Mouse (Mus musculus): ENCODE data around the gene Ispd. TPM values are rescaled to one million over a fixed set of nuclear protein-coding genes. Genes with fewer than 3 reads are reported as not detected.

Gene Ispd
- polyA plus RNA-seq, 1 experiment from 2014 or later = 7.4 TPM

DNA sequence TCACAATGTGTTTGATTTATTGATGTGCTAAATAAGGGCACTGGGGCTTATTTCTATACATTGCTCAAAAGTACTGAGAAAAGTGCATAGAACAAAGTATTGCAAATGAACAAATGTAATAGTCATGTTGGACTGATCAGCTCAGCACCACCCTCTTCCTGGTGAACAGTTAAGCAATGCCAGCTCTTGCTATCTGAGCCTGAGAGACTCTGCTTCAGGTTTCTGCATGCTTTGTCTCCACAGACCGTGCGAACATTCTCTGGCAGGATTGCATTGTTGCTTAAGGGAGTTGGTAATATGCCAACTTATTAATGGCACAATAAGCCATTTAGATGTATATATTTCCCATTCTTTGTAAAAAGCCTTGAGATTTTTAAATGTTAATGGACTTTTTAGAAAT lies 182.9 kb downstream of the Ispd start:
- 29% methylated on average over 2 of the region's 2 CpGs for WGBS
- no peak for ATAC-seq
- peak; percentile 14 for DNase-seq (ENCODE audit: low spot score)

GRCm38 (mm10) chr12:36566974-36567373 lies 185.7 kb downstream of the Ispd start:
- DNase-seq (ENCODE audit: low spot score) = no peak
- Histone ChIP-seq H3K27ac (ENCODE audit: low read length) (no peak overlapping the region), H3K4me3 (ENCODE audit: low read depth, low read length) (no peak overlapping the region), H3K9ac (replicated peaks; ENCODE audit: low read depth) (no peak overlapping the region), H3K27me3 (replicated peaks; ENCODE audit: insufficient read depth, low read length) (no peaks in the 10 kb centered on the region), H3K4me1 (ENCODE audit: insufficient read depth, low read depth, low read length) (no peaks in the 10 kb centered on the region), H3K9me3 (ENCODE audit: low read length) (no peaks in the 10 kb centered on the region), H3K36me3 (ENCODE audit: insufficient read depth, low read length) (no peaks in the 10 kb centered on the region), H3K4me2 (replicated peaks; ENCODE audit: low read depth, low read length) (no peak overlapping the region)
- WGBS = 83% methylated on average over 1 of the region's 1 CpGs
- ATAC-seq = no peak
- TF ChIP-seq EP300 (IDR thresholded peaks at IDR 0.05) = no peak
- no peak for TF ChIP-seq CTCF (IDR thresholded peaks at IDR 0.05)

More for the DNA sequence above, 182.9 kb downstream of the Ispd start:
- H3K9ac ChIP-seq (replicated peaks; ENCODE audit: low read depth) = no peak overlapping the region
- H3K27me3 ChIP-seq (replicated peaks; ENCODE audit: insufficient read depth, low read length) = no peaks in the 10 kb centered on the region
- TF ChIP-seq EP300 (IDR thresholded peaks at IDR 0.05) (no peak), CTCF (IDR thresholded peaks at IDR 0.05) (no peak)
- no peak overlapping the region for H3K4me2 ChIP-seq (replicated peaks; ENCODE audit: low read depth, low read length)
- H3K4me3 ChIP-seq (ENCODE audit: low read depth, low read length) = no peak overlapping the region
- H3K9me3 ChIP-seq (ENCODE audit: low read length) = no peaks in the 10 kb centered on the region
- H3K36me3 ChIP-seq (ENCODE audit: insufficient read depth, low read length) = no peaks in the 10 kb centered on the region
- H3K4me1 ChIP-seq (ENCODE audit: insufficient read depth, low read depth, low read length) = no peaks in the 10 kb centered on the region
- no peak overlapping the region for H3K27ac ChIP-seq (ENCODE audit: low read length)

DNA sequence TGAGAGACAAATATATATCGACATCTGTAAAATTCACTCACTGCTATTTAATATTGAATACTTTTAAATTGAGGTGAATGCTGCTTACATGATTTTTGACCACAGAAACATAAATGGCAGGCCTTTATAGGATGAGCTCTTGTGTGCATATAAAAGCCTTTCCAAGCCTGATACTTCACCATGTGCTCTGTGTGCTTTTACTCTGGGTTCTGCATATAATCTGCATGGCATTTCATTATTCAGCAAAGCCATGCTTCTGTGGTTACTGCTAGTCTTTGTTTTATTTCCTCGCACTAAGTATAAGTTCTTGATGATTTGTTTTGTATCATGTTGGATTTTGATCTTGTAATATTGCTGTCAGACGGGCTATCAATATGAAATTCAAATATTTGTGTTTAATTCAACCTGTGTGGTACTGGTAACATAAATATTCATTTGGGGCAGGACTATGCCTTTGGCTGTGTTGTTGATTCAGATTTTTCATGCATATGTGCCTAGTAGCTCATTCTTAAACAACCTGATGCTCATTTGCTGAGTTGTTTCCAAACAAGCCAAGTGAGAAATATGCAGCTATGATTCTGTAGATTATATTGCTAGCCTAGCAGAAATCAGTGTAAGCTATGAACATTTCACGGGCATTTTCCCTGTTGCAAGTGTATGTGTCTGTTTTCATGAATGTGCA lies 189.3 kb downstream of the Ispd start:
- H3K27ac ChIP-seq (ENCODE audit: low read length) = no peak overlapping the region
- 82% methylated on average over 4 of the region's 4 CpGs for WGBS
- H3K4me3 ChIP-seq (ENCODE audit: low read depth, low read length) = no peak overlapping the region
- no peak for ATAC-seq
- H3K36me3 ChIP-seq (ENCODE audit: insufficient read depth, low read length) = no peaks in the 10 kb centered on the region
- no peak overlapping the region for H3K9ac ChIP-seq (replicated peaks; ENCODE audit: low read depth)
- DNase-seq (ENCODE audit: low spot score) = no peak
- H3K4me1 ChIP-seq (ENCODE audit: insufficient read depth, low read depth, low read length) = no peaks in the 10 kb centered on the region
- no peaks in the 10 kb centered on the region for H3K9me3 ChIP-seq (ENCODE audit: low read length)
- TF ChIP-seq CTCF (IDR thresholded peaks at IDR 0.05) (no peak), EP300 (IDR thresholded peaks at IDR 0.05) (no peak)
- no peak overlapping the region for H3K4me2 ChIP-seq (replicated peaks; ENCODE audit: low read depth, low read length)
- no peaks in the 10 kb centered on the region for H3K27me3 ChIP-seq (replicated peaks; ENCODE audit: insufficient read depth, low read length)

- Histone ChIP-seq H3K27ac (ENCODE audit: low read length) (no peak overlapping the region), H3K4me2 (replicated peaks; ENCODE audit: low read depth, low read length) (no peak overlapping the region), H3K4me3 (ENCODE audit: low read depth, low read length) (no peak overlapping the region), H3K27me3 (replicated peaks; ENCODE audit: insufficient read depth, low read length) (no peaks in the 10 kb centered on the region), H3K9me3 (ENCODE audit: low read length) (no peaks in the 10 kb centered on the region), H3K36me3 (ENCODE audit: insufficient read depth, low read length) (no peaks in the 10 kb centered on the region), H3K9ac (replicated peaks; ENCODE audit: low read depth) (no peak overlapping the region), H3K4me1 (ENCODE audit: insufficient read depth, low read depth, low read length) (no peaks in the 10 kb centered on the region)
- ATAC-seq (no peak), DNase-seq (ENCODE audit: low spot score) (no peak)
- WGBS = 61% methylated on average over 3 of the region's 3 CpGs
- TF ChIP-seq EP300 (IDR thresholded peaks at IDR 0.05) (no peak), CTCF (IDR thresholded peaks at IDR 0.05) (no peak)
Observed at GRCm38 (mm10) chr12:36584828-36585227, 203.6 kb downstream of the Ispd start.

- Histone ChIP-seq H3K9ac (replicated peaks; ENCODE audit: low read depth) (no peak overlapping the region), H3K27ac (ENCODE audit: low read length) (no peak overlapping the region), H3K4me2 (replicated peaks; ENCODE audit: low read depth, low read length) (no peak overlapping the region), H3K36me3 (ENCODE audit: insufficient read depth, low read length) (no peaks in the 10 kb centered on the region), H3K9me3 (ENCODE audit: low read length) (no peaks in the 10 kb centered on the region), H3K27me3 (replicated peaks; ENCODE audit: insufficient read depth, low read length) (no peaks in the 10 kb centered on the region), H3K4me1 (ENCODE audit: insufficient read depth, low read depth, low read length) (no peaks in the 10 kb centered on the region), H3K4me3 (ENCODE audit: low read depth, low read length) (no peak overlapping the region)
- 46% methylated on average over 2 of the region's 2 CpGs for WGBS
- peak; percentile 66 for ATAC-seq
- no peak for TF ChIP-seq CTCF (IDR thresholded peaks at IDR 0.05)
- 0 out of 2 replicates have a peak, but pooled peaks have one; percentile 52 for TF ChIP-seq EP300 (IDR thresholded peaks at IDR 0.05)
- DNase-seq (ENCODE audit: low spot score) = peak; percentile 58
Observed at GRCm38 (mm10) chr12:36597539-36598250, 216.4 kb downstream of the Ispd start.

GRCm38 (mm10) chr12:36621960-36622736 lies 240.9 kb downstream of the Ispd start:
- TF ChIP-seq CTCF (IDR thresholded peaks at IDR 0.05) = no peak
- TF ChIP-seq EP300 (IDR thresholded peaks at IDR 0.05) = no peak
- Histone ChIP-seq H3K36me3 (ENCODE audit: insufficient read depth, low read length) (no peaks in the 10 kb centered on the region), H3K9me3 (ENCODE audit: low read length) (no peaks in the 10 kb centered on the region), H3K4me2 (replicated peaks; ENCODE audit: low read depth, low read length) (no peak overlapping the region), H3K4me1 (ENCODE audit: insufficient read depth, low read depth, low read length) (no peaks in the 10 kb centered on the region), H3K27ac (ENCODE audit: low read length) (no peak overlapping the region), H3K27me3 (replicated peaks; ENCODE audit: insufficient read depth, low read length) (no peaks in the 10 kb centered on the region), H3K4me3 (ENCODE audit: low read depth, low read length) (no peak overlapping the region), H3K9ac (replicated peaks; ENCODE audit: low read depth) (no peak overlapping the region)
- ATAC-seq (no peak), DNase-seq (ENCODE audit: low spot score) (no peak)
- WGBS = 74% methylated on average over 7 of the region's 7 CpGs

Data from lung, postnatal 0 days (tissue).